Mouse (Mus musculus) yolk sac, embryonic 10.5 days (tissue): ENCODE data around the gene Abhd5.

Experiments used
- DNase-seq: peaks from one replicate; pipeline ENCODE4 v3.0.0-alpha.2; 2017; ENCODE audit warnings: low spot score

The Abhd5 gene

DNA sequence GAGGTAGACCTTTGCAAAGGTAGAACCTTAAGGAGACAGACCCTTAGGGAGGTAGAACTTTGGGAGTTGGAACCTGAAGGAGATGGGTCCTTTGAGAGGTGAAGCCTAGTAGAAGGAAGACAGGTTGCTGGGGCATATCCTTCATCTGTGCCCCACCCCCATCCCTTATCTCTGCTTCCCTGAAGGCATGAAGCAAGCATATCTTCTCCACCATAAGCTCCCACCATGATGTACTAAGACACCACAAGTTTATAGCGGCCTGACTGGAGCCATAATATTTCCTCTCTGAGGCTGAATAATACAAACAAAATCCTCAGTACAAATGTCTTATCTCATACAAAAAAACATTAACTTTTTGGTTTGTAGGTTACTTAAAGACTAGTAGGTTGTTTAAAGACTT lies 3.5 kb upstream of the Abhd5 start:
- DNase-seq: no peak

DNA sequence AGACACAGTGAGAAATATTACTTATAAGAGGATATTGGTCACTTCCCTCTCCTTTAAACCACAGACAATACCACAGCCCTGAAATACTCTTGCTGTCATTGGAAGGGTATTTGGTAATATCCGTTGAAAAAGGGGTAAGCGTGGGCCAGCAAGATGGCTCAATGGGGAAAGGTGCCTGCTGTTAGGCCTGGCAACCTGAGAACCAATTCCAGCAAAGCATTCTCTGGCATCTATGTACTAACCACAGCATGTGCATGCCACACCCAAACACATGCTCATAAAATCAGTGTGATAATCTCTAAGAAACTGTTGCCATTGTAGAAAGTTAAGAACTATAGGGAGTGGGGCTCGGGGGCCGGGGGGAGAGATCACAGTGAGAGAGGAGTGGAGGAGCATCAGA lies 2.1 kb upstream of the Abhd5 start:
- no peak for DNase-seq

- peak; percentile 62 for DNase-seq
These were observed 845 bp upstream of the Abhd5 start for GRCm38 (mm10) chr9:122350396-122351130.

GRCm38 (mm10) chr9:122352025-122352392 lies 601 bp downstream of the Abhd5 start:
- DNase-seq: peak; percentile 71

GRCm38 (mm10) chr9:122352911-122353310 lies 1.5 kb downstream of the Abhd5 start:
- DNase-seq: no peak

DNA sequence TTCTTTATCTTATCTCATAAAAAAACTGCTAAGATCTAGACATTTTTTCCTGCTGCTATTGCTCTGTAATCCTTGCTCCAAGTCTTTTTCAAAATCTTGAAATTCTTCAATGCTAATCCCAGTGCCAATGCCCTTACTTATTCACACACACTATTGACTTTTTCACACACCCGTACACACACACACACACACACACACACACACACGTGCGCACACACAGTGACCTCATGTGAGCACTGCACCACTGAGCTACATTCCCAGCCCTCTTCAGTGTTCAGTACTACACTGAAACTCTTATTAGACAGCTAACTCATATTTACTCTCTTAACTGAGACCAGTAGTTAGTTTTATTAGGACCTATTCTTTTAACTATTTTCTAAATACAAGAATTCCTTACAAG lies 2.8 kb downstream of the Abhd5 start:
- no peak for DNase-seq

DNA sequence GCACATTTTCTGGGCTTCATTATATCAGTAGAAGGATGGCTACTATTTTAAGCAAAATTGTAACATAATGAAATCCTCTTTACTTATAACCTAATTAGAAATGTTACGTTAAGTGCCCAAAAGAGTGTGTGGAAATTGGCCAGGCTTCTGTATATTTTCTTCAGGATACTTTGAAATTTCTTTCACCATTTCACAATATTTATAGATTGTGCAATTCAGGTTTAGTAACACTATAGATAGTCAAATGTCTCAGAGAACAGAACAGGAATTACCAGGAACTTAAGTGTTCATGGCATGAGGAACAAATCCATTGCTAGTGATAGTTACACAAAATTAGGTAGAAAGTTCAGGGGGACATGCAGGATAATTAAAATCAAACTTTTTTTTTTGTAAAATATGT lies 5.7 kb downstream of the Abhd5 start:
- no peak for DNase-seq

GRCm38 (mm10) chr9:122357626-122358025 lies 6.2 kb downstream of the Abhd5 start:
- no peak for DNase-seq

DNA sequence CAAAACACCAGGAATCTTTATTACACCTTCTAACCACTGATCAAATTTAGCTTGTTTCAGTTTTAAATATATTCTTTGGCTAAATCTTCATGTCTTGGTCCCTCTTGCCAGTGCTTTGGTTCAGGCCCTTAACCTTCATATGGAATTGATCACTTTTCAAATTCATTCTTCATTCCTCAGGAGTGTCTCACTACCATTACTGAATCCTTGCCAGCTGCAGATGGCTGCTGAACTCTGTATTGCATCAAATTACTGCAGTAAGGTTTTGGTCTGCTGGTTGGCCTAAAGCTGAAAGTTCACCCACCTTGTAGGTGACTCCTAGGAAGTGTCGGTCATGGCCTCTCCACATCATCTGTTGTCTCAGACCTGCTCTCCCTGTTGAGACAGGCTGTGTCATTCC lies 12.8 kb downstream of the Abhd5 start:
- no peak for DNase-seq

- no peak for DNase-seq
These were observed 18.9 kb downstream of the Abhd5 start for GRCm38 (mm10) chr9:122370292-122370794.

- DNase-seq: peak; percentile 15
These were observed 21.1 kb downstream of the Abhd5 start for GRCm38 (mm10) chr9:122372506-122372905.

GRCm38 (mm10) chr9:122372991-122373390 lies 21.6 kb downstream of the Abhd5 start:
- no peak for DNase-seq

GRCm38 (mm10) chr9:122378986-122379385 lies 27.6 kb downstream of the Abhd5 start:
- DNase-seq: no peak

DNA sequence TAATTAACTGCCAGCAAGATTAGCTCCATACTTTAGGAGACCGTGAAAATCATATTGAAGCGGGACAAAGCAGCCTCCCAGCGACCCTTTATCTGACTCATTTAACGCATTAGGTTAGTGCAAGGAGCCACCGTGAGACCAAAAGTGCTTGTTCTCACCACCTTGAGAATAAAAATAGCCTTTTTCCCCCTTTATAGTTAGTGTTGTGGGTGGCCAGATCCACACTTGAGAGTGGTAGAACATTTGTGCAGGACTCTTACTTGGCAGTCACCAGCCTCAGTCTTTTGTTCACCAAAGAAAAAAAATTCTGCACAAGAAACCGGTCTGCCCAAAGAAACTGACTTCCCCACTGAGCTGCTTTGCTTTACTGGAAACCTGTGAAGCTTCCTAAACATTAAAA lies 29.6 kb downstream of the Abhd5 start:
- no peak for DNase-seq

DNA sequence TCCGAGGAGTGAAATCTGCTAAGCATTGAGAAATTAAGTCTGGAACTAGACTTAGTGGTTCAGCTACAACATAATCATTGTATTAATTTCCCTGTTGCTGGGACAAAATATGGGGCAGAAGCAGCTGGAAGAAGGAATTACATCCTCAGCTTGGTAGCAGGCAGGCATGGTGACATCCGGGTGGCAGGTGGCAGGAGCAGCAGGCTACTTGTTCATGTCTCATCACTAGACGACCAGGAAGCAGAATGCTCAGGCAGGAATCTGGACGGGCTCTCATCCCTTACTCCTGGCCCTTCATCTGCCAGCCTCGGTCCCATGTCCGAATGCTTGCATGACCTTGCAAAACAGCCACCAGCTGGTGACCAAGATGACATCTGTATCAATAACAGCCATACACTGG lies 30.6 kb downstream of the Abhd5 start:
- no peak for DNase-seq

GRCm38 (mm10) chr9:122386015-122386414 lies 34.6 kb downstream of the Abhd5 start:
- no peak for DNase-seq

DNA sequence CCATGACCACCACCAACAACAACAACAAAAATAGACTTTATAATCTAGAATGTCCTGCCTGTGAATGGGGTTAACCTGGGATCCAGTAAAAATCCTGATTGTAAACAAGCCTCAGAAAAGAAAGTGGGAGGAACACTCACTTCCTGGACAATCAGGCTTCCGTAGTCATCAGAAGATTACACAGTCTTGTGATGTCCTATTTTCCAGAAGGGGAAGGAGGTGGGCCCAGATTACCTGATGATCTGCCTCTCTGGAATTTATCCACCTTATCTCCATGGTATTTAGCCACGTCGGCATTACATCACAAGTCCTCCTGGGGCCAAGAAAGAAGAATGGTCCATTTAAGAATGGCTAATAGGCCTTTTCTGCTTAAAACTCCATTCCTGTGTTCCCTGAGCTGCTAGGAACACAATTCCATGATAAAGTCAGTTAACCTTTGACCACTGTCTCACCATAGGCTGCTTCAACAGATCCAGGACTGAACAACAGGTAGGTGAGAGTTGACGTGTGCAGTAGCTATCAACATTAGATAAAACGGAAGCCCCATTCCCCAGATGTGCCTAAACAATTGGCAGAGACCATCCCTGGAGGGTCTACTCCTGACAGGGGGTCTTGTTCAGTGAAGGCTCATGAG lies 38.0 kb downstream of the Abhd5 start:
- DNase-seq: peak; percentile 34

GRCm38 (mm10) chr9:122395816-122396215 lies 44.4 kb downstream of the Abhd5 start:
- no peak for DNase-seq

GRCm38 (mm10) chr9:122397156-122397555 lies 45.7 kb downstream of the Abhd5 start:
- DNase-seq: no peak

DNA sequence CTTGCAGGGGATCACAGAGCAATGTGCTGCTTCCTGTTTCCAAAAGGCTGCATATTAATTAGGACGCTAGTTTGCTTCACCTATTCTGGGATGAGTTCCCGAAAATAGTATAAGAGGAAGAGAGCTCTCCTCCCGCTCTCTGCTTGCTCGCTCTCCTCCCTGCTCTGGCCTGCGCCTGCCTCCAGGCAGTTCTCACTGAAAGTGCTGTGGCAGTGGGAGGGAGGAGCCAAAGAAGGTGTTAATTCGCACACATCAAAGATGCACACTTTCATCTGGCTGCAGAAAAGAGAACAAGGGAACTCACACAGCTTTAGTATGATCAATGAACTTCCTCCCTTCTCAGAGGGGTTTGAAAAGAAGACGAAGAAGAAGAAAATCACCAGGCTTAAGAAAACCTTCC lies 47.3 kb downstream of the Abhd5 start:
- no peak for DNase-seq

GRCm38 (mm10) chr9:122401239-122401638 lies 49.8 kb downstream of the Abhd5 start:
- DNase-seq: no peak

GRCm38 (mm10) chr9:122410437-122411175 lies 59.2 kb downstream of the Abhd5 start:
- no peak for DNase-seq

- no peak for DNase-seq
These were observed 63.2 kb downstream of the Abhd5 start for GRCm38 (mm10) chr9:122414648-122415047.
